Mouse (Mus musculus) embryonic facial prominence, embryonic 13.5 days (tissue): Measurements from ENCODE around the gene Hoxb1. TPM values are rescaled to one million over a fixed set of nuclear protein-coding genes. Genes with fewer than 3 reads are reported as not detected.

Experiments
- ATAC-seq: fragments of 200-750 bp; cut with Nextera tagmentation; 2 replicates; pipeline ENCODE4 v1.8.0; 2017; ENCODE audit warnings: low read depth; ENCODE audit not compliant: insufficient number of reproducible peaks, insufficient read depth, low FRiP score, low TSS enrichment
- H3K27ac ChIP-seq: fragments of 300-500 bp; sonication (generic); 2 replicates; pipeline ENCODE4 v1.5.1; 2015; ENCODE audit warnings: moderate library complexity, mild to moderate bottlenecking, inconsistent platforms
- H3K27me3 ChIP-seq: fragments of 300-500 bp; sonication (generic); 2 replicates; pipeline ENCODE4 v1.6.1; 2015; ENCODE audit warnings: mild to moderate bottlenecking, inconsistent platforms
- H3K36me3 ChIP-seq: fragments of 300-500 bp; sonication (generic); 2 replicates; pipeline ENCODE4 v1.6.1; 2015; ENCODE audit warnings: mild to moderate bottlenecking, inconsistent platforms
- H3K4me1 ChIP-seq: fragments of 300-500 bp; sonication (generic); 2 replicates; pipeline ENCODE4 v1.6.1; 2015; ENCODE audit warnings: inconsistent platforms
- H3K4me2 ChIP-seq: fragments of 300-500 bp; sonication (generic); 2 replicates; pipeline ENCODE4 v1.6.1; 2015; ENCODE audit warnings: moderate library complexity, mild to moderate bottlenecking, inconsistent platforms
- H3K4me3 ChIP-seq: fragments of 300-500 bp; sonication (generic); 2 replicates; pipeline ENCODE4 v1.5.1; 2015; ENCODE audit warnings: mild to moderate bottlenecking, inconsistent platforms
- H3K9ac ChIP-seq: fragments of 300-500 bp; sonication (generic); 2 replicates; pipeline ENCODE4 v1.6.1; 2015; ENCODE audit warnings: mild to moderate bottlenecking, inconsistent platforms
- H3K9me3 ChIP-seq: fragments of 300-500 bp; sonication (generic); 2 replicates; pipeline ENCODE4 v1.6.1; 2016; ENCODE audit warnings: inconsistent platforms
- WGBS: fragments of 180-500 bp; shearing (Covaris S2); methylation state at CpG from one replicate; pipeline ENCODE4 v1.1.7; 2015; ENCODE audit warnings: mixed read lengths; 5-methylcytosine and 5-hydroxymethylcytosine counted together
- polyA plus RNA-seq: library from polyadenylated mRNA; unstranded; fragments of >200 nt; fragmentation: Nextera tagmentation; extraction: Ambion mirVana; gene quantifications from 2 replicates; pipeline ENCODE4 v1.2.1, GENCODE M21; 2015

Hoxb1 gene
- polyA plus RNA-seq, 1 experiment from 2014 or later: not detected

DNA sequence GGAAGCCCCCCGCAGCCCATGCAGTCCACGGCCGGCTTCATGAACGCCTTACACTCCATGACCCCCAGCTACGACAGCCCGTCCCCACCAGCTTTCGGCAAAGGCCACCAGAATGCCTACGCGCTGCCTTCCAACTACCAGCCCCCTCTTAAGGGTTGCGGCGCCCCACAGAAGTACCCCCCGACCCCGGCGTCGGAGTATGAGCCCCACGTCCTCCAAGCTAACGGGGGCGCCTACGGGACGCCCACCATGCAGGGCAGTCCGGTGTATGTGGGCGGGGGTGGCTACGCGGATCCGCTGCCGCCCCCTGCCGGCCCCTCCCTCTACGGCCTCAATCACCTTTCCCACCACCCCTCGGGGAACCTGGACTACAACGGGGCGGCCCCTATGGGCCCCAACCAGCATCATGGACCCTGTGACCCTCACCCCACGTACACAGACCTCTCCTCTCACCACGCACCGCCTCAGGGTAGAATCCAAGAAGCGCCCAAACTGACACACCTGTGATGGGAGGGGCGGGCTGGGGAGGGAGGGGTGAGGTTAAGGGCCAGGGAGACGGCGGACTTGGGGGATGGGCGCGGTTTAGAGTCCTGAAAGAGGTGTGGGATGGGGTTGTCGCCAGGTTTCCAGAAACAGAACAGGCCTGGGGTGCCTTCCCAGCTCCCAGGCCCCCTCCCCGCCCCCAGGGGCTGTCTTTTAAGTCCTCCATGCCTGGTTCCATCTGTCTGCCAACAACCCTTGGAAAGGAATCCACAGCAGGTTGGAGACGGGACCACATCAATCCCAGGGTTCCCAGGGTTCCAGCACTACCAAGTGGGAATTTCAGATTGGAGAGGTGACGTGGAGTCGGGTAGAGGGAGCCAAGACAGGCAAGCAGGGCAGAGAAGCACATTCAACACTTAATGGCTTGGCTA is 19.4 kb upstream of the Hoxb1 start:
- WGBS: 2% methylated on average over 45 of the region's 45 CpGs
- H3K27me3 ChIP-seq: peaks cover 98% of the 10 kb centered on the region
- no peak overlapping the region for H3K27ac ChIP-seq
- H3K4me1 ChIP-seq: 0 out of 2 replicates have a peak, but pooled peaks cover 4% of the 10 kb centered on the region
- 0 out of 2 replicates have a peak overlapping the region, but pooled peaks have one; percentile 10 for H3K4me3 ChIP-seq
- no peak overlapping the region for H3K4me2 ChIP-seq
- no peak for ATAC-seq
- no peak overlapping the region for H3K9ac ChIP-seq
- no peaks in the 10 kb centered on the region for H3K36me3 ChIP-seq
- H3K9me3 ChIP-seq: no peaks in the 10 kb centered on the region

- WGBS: 7% methylated on average over 5 of the region's 5 CpGs
- no peak overlapping the region for H3K4me3 ChIP-seq
- ATAC-seq: no peak
Observed at GRCm38 (mm10) chr11:96346916-96347520, 18.5 kb upstream of the Hoxb1 start.

GRCm38 (mm10) chr11:96347717-96348116 is 17.8 kb upstream of the Hoxb1 start:
- 7% methylated on average over 4 of the region's 4 CpGs for WGBS
- ATAC-seq: no peak

More at GRCm38 (mm10) chr11:96346916-96347520, 18.5 kb upstream of the Hoxb1 start:
- Histone ChIP-seq H3K27me3 (peaks cover 98% of the 10 kb centered on the region), H3K36me3 (no peaks in the 10 kb centered on the region), H3K27ac (no peak overlapping the region), H3K9me3 (no peaks in the 10 kb centered on the region), H3K9ac (no peak overlapping the region), H3K4me2 (no peak overlapping the region), H3K4me1 (0 out of 2 replicates have a peak, but pooled peaks cover 4% of the 10 kb centered on the region)

GRCm38 (mm10) chr11:96348141-96348928 is 17.2 kb upstream of the Hoxb1 start:
- H3K27me3 ChIP-seq: peaks cover 98% of the 10 kb centered on the region
- no peaks in the 10 kb centered on the region for H3K36me3 ChIP-seq
- 6% methylated on average over 21 of the region's 21 CpGs for WGBS
- H3K9me3 ChIP-seq: no peaks in the 10 kb centered on the region
- no peak overlapping the region for H3K27ac ChIP-seq
- H3K9ac ChIP-seq: no peak overlapping the region
- no peak for ATAC-seq
- H3K4me2 ChIP-seq: no peak overlapping the region
- H3K4me3 ChIP-seq: no peak overlapping the region
- peaks cover 10% of the 10 kb centered on the region; the same call in 1 of the 2 replicates for H3K4me1 ChIP-seq

More at GRCm38 (mm10) chr11:96347717-96348116, 17.8 kb upstream of the Hoxb1 start:
- Histone ChIP-seq H3K9ac (no peak overlapping the region), H3K4me3 (no peak overlapping the region), H3K9me3 (no peaks in the 10 kb centered on the region), H3K27me3 (peaks cover 98% of the 10 kb centered on the region), H3K36me3 (no peaks in the 10 kb centered on the region), H3K4me2 (no peak overlapping the region), H3K4me1 (peaks cover 4% of the 10 kb centered on the region; the same call in 1 of the 2 replicates), H3K27ac (no peak overlapping the region)

- Histone ChIP-seq H3K27me3 (peaks cover 96% of the 10 kb centered on the region), H3K4me3 (no peak overlapping the region), H3K27ac (no peak overlapping the region), H3K4me1 (peaks cover 10% of the 10 kb centered on the region; the same call in 1 of the 2 replicates), H3K36me3 (no peaks in the 10 kb centered on the region), H3K4me2 (no peak overlapping the region), H3K9ac (no peak overlapping the region), H3K9me3 (no peaks in the 10 kb centered on the region)
- ATAC-seq: no peak
- WGBS: 10% methylated on average over 3 of the region's 3 CpGs
Observed at GRCm38 (mm10) chr11:96348988-96349387, 16.6 kb upstream of the Hoxb1 start.

DNA sequence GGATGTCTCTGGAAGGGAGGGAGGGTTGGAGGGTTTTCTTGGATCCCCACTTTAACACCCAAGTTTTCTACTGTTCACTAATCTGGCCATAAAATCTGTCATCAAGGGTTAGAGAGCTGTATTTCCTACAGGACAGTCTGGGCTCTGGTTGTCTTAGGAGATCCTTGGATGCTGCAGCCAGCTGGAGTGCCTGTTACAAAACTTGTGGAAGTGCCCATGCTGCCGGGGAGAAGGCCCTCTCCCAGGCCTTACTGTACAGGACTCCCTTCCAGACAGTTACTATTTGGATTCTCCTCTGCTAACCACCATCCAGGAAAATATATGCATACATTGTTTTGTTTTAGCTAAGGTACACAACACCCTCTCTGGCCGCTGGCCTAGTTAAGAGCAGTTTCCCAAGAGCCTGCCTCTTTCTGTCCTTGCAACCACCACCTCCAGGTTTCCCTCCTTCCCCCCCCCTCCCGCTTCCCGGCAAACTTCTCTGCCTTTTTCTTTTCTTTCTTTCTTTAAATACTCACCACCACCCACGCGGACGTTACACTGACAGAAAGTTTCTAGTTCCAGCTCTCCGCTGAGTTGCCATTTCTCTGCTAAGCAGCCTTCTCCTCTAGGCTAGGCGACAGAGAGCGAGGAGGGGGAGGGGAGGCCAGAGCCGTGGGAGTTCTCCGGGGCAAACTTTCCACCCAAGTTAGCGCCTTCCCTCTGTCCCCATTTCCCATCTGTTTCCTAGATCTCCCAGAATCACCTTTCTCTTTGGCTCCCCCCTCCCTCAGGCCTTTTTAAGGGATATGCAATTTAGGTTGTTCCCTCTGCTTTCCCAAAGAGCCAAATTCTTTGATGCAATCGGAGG is 15.8 kb upstream of the Hoxb1 start:
- 4% methylated on average over 14 of the region's 14 CpGs for WGBS
- Histone ChIP-seq H3K9ac (no peak overlapping the region), H3K27ac (no peak overlapping the region), H3K9me3 (no peaks in the 10 kb centered on the region), H3K27me3 (peaks cover 96% of the 10 kb centered on the region), H3K4me3 (no peak overlapping the region), H3K4me1 (peaks cover 15% of the 10 kb centered on the region; the same call in 1 of the 2 replicates), H3K4me2 (no peak overlapping the region), H3K36me3 (no peaks in the 10 kb centered on the region)
- ATAC-seq: no peak

DNA sequence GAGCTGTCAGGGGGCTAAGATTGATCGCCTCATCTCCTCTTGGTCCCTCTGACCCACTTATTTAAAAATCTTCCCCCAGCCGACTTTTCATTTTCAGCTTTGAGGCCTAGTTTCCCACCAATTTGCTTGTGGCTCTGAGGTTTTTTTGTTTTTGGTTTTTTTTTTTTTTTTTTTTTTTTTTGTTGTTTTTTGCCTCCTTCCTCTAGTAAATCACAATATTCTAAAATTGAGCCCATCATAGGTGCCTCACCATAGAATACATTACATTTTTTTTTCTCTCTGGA is 15.3 kb upstream of the Hoxb1 start, which contains the start of gene Hoxb2:
TSS of gene Hoxb2 (plus strand) at position 185 of the 284 bp plus-strand sequence.
- no peak within 1 kb of the TSS for H3K4me3 ChIP-seq
- H3K36me3 ChIP-seq: no peaks in the 10 kb centered on the region
- ATAC-seq: no peak
- no peaks in the 10 kb centered on the region for H3K9me3 ChIP-seq
- H3K27ac ChIP-seq: no peak within 1 kb of the TSS
- H3K9ac ChIP-seq: no peak within 1 kb of the TSS
- H3K27me3 ChIP-seq: peaks cover 96% of the 10 kb centered on the region
- peaks cover 15% of the 10 kb centered on the region; the same call in 1 of the 2 replicates for H3K4me1 ChIP-seq
- H3K4me2 ChIP-seq: no peak within 1 kb of the TSS
- 8% methylated on average over 2 of the region's 2 CpGs for WGBS

DNA sequence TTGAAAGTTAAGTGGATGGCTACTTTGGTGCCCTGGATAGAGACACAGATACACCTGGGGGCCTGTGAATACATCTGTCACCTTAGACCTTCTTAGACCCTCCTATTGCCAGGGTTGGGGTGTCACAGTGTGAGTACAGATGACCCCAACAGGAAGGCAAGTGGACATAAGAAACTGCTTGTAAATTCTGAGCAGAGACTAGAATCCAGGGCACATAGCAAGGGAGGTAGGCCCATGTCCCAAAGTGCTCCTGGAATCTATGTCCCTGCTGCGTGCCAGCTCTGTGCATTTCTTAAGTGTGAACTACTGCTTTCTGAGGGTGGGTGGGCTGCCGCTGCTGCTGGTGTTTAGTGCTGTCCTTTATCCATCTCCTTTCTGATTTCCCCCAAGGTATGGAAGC is 14.8 kb upstream of the Hoxb1 start:
- Histone ChIP-seq H3K9ac (no peak overlapping the region), H3K4me1 (peaks cover 11% of the 10 kb centered on the region; the same call in 1 of the 2 replicates), H3K27me3 (peaks cover 94% of the 10 kb centered on the region), H3K36me3 (no peaks in the 10 kb centered on the region), H3K4me3 (no peak overlapping the region), H3K9me3 (no peaks in the 10 kb centered on the region), H3K4me2 (no peak overlapping the region), H3K27ac (no peak overlapping the region)
- no peak for ATAC-seq
- 10% methylated on average over 2 of the region's 2 CpGs for WGBS

DNA sequence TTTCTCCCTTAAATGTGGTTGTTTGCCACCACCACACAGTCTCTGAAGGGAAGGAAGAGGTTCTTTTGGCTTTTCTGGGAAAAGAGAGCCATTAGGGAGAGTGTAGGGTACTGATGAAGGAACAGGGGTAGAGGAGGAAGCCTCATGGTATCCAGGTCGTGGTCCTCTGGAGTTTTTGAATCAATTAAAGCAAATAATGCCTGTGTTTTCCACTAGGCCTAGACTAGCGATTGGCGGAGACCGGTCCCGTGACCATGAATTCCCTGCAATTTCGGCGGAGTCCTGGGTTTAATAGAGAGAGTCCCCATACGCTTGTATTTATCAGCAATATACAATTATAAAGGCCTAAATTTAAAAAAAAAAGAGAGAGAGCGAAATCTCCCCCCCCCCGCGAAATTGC is 14.2 kb upstream of the Hoxb1 start:
- Histone ChIP-seq H3K9ac (no peak overlapping the region), H3K4me2 (no peak overlapping the region), H3K27me3 (peaks cover 94% of the 10 kb centered on the region), H3K27ac (no peak overlapping the region), H3K4me3 (no peak overlapping the region), H3K36me3 (no peaks in the 10 kb centered on the region), H3K9me3 (no peaks in the 10 kb centered on the region), H3K4me1 (peaks cover 11% of the 10 kb centered on the region; the same call in 1 of the 2 replicates)
- WGBS: 6% methylated on average over 11 of the region's 11 CpGs
- ATAC-seq: no peak

- H3K9ac ChIP-seq: no peak overlapping the region
- peaks cover 11% of the 10 kb centered on the region; the same call in 1 of the 2 replicates for H3K4me1 ChIP-seq
- no peak overlapping the region for H3K4me3 ChIP-seq
- ATAC-seq: no peak
- H3K27me3 ChIP-seq: peaks cover 94% of the 10 kb centered on the region
- under 1% methylated on average over 22 of the region's 22 CpGs for WGBS
- H3K36me3 ChIP-seq: no peaks in the 10 kb centered on the region
- no peak overlapping the region for H3K4me2 ChIP-seq
- no peaks in the 10 kb centered on the region for H3K9me3 ChIP-seq
- no peak overlapping the region for H3K27ac ChIP-seq
Observed at GRCm38 (mm10) chr11:96351831-96352230, 13.7 kb upstream of the Hoxb1 start.
